Mouse (Mus musculus): ENCODE results near the gene Tbc1d4. TPM values are rescaled to one million over a fixed set of nuclear protein-coding genes. Genes with fewer than 3 reads are reported as not detected.
A peak's percentile ranks its signal among the peaks of the same experiment; 100 is the strongest.

Tbc1d4 gene
- total RNA-seq, 2 experiments from 2014 or later: 22.1 to 26.2 TPM

DNA sequence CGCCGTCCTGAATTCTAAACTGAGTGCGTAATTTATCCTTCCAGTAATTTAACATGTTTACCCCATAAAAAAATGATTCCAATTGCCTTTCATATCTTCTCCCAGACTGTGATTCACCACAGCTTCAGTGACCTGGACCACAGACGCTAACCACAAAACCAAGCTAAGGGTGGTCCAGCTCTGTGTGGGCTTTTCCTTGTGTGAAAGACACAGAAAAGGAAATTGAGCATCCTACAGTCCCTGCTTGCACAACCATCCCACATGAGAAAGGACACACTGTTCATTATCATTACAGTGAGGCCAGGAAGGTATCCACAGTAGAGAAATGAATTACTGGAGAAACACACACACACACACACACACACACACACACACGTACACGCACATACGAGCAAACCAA lies 99.2 kb downstream of the Tbc1d4 start:
- intact Hi-C loops (cut with DNase I; ENCODE audit: low total_unique reads): loop anchor here (10.0 kb wide), 1 partner anchor 95 kb away; the partner anchor contains the start of gene Tbc1d4
- no peak for DNase-seq

DNA sequence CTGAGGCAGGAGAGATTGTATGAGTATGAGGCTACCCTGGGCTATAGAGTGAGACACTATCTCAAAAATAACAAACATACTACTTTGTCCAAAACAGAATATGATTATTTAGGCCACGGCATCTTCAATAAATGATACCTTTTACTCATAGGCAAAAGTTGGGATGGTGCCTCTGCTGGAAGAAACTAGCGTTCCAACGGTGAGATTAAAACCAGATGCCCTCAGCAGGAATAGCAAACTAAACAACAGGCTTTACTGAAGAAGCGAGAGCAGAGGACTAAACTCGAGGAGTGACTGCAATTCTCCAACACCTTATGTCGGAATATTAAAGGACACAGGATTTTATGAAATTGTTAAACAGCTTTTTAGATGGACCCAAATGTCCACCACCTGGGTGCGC lies 101.0 kb downstream of the Tbc1d4 start:
- DNase-seq: no peak
- intact Hi-C loops (cut with DNase I; ENCODE audit: low total_unique reads): no loop called here

DNA sequence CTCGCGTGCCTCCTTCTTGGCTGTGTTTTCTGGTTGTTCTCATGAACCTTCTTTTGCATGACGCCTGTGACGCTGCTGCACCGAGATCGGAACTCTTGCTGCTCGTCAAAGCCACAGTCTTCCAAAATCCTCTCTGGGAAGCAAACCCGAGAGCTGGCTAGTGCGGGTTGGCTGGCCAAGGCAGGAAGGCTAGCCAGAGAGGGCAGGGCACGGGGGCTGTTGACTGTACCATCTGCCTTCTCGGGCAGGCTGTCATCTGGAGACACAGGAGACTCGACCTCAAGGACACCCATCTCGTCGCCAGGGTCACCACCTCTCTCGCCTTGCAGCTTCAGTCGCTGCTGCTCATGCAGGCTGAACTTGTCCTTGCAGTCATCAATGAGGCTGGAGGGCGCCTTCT lies 101.8 kb downstream of the Tbc1d4 start:
- peak; percentile 17 for DNase-seq
- intact Hi-C loops (cut with DNase I; ENCODE audit: low total_unique reads): no loop called here

DNA sequence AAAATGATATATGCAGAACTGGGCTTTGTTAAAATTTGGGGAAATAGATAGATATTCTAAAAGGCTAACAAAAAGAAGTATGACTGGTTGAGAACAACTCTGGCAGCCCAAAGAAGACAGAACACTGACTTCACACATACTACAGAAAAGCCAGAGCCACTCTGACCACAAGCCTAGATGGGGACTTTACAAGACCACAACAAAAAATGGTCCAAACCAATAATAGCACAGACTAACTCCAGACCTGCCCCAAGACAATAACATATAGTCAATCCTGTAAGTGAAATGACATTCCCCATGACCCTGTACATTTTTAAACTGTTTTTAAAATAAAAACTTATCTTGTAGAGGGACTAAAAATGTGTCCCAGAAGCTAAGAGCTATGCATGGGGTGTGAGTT lies 103.2 kb downstream of the Tbc1d4 start:
- intact Hi-C loops (cut with DNase I; ENCODE audit: low total_unique reads): no loop called here
- DNase-seq: no peak

DNA sequence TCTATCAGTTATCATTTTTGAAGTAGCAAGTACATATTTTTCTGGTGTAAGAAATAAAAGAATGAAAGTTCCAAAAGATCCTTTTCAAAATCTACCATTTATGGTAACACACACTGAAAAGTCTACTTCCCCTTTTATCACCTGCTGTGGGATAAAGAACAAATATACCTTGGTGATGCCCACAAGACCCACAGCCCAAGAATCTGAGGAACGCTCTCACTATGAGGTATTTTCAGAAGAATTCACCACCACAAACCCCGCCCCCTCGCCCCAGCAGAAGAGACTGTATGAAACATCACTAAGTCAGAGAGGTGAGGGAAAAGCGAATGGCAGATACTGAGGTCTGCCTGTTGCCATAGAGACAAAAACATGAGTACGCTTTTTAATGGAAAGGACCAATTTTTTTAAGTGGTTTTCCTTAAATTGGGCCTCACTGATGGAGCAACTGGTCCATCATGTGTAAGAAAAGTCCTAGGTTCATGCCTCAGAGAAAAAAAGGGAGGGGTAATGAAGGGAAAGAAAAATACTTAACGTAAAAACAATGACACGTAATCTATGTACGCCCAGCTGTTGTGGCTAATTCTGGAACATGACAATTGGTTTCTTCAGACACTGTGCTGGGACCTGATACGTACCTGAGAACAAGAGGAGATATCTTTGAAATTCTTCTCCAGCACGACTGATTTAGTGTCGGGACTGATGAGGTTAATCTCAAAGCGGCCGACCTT lies 104.4 kb downstream of the Tbc1d4 start:
- intact Hi-C loops (cut with DNase I; ENCODE audit: low total_unique reads): no loop called here

DNA sequence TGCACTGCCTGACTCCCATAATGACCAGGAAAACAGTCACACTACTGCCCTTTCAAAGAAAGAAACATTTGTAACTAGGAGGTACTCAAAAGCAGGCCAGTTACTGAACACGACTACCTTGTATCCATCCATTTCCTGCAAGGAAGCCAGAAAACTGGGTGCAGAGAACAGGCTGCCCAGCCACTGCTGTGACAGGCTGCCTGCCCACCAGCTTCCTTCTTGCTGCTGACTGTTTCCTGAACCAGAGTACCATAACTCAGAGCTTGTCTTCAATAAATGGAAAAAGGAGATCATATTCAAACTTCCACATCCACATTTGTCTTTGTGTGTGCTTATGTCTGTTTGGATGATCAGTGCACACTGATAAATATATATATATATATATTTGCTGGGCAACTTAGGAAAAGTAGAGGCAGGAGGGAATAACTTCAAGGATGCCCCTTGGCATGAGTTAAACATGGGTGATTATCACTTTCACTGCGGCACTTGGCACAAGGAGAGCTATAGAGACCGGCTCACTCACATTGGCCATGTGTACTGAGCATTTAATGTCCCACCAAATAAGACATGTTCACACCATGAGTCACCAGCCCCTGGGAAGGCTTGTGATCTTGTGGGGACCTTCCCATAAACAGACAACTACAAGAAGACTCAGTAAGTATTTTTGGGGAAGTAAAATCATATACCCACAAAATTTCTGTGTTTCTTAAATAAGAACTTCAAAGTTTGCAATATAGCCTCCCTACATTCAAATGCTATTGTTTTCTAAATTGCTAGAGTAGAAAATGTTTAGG lies 105.6 kb downstream of the Tbc1d4 start:
- intact Hi-C loops (cut with DNase I; ENCODE audit: low total_unique reads): no loop called here
- DNase-seq: no peak

More for the DNA sequence above, 104.4 kb downstream of the Tbc1d4 start:
- DNase-seq: no peak

DNA sequence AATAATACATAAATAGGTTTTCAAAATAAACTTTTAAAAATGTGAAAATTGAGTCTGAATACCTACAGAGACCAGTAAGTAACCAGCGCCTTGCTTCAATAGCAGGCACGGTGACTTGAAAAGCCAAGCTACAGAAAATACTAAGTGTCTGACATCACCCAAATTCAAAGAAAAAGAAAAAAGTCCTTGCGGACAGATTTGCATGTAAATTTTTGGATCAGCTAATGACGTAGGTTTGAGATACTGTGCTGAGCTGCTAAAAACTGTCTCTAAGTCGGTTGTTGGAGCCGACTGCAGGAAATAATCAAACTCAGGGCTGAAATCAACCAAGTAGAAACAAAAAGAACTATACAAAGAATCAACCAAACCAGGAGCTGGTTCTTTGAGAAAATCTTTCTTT lies 107.1 kb downstream of the Tbc1d4 start:
- intact Hi-C loops (cut with DNase I; ENCODE audit: low total_unique reads): no loop called here
- DNase-seq: no peak

DNA sequence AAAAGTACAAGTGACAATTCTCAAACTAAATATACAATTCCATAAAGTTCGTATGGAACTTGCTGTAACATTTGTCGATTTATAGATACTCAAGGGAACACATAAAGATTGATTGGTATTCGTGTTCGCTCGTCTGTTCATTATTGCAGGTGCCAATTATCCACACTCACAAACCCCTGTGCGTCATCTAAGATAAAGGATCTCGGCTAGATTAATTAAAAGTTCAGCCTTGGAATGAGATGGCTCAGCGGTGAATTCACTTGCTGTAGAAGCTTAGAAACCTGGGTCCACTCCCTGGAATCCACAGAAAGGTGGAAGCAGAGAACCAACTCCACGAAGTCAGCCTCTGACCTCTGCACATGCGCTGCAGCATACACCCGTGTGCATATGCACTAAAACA lies 107.5 kb downstream of the Tbc1d4 start:
- DNase-seq: no peak

DNA sequence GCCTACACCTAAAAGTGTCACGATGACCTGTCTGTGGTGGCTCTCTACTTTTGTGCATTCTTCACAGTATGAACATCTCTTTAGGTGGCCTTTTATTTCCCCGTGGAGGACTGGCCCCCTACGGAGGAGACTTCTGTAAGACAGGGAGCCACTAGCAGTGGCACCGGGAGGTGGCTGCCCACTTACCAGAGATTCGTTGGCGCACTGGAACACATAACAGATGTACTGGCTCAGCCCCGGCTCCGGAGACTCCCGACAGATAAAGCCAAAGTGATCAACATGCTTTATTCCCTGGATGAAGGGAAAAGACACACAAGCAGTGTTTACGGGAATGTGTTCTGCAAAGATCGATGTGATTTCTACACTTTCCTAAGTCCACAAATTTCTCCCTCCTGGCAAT lies 108.2 kb downstream of the Tbc1d4 start:
- no peak for DNase-seq
- intact Hi-C loops (cut with DNase I; ENCODE audit: low total_unique reads): no loop called here

More for the DNA sequence above, 107.5 kb downstream of the Tbc1d4 start:
- intact Hi-C loops (cut with DNase I; ENCODE audit: low total_unique reads): no loop called here

DNA sequence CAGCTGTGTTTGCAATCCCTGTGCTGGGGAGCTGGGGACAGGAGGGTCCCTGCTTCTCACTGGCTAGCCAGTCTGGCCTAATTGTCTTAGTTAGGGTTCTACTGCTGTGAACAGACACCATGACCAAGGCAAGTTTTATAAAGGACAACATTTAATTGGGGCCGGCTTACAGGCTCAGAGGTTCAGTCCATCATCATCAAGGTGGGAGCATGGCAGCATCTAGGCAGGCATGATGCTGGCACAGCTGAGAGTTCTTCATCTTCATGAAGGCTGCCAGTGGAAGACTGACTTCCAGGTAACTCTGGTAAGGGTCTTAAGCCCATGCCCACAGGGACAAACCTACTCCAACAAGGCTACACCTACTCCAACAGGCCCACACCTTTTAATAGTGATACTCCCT lies 109.2 kb downstream of the Tbc1d4 start:
- no peak for DNase-seq
- intact Hi-C loops (cut with DNase I; ENCODE audit: low total_unique reads): no loop called here

DNA sequence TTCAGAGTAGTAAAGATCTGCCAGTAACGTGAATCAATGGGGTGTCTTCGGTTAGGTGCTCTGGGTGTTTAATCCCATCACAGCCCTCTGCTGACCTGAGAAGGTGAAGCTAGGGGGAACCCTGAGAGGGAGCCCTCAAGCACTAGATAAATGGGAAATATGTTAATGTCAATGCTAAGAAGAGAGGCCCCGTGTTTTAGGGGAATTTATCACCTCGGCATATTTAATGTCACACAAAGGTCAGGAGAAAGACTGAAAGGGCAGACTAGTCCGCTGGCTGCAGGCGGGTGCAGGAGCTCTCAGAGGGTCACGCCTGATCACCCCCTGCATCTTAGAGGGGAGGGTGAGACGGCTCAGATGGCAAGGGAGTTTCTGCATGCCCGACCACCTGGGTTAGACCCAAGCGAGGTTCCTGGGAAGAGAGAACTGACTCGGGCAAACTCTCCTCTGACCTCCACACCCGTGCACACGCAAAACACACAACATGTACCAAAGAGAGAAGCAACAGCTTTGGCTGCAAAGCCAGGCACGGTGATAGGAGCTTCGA lies 120.7 kb downstream of the Tbc1d4 start:
- intact Hi-C loops (cut with DNase I; ENCODE audit: low total_unique reads): no loop called here
- DNase-seq: no peak

DNA sequence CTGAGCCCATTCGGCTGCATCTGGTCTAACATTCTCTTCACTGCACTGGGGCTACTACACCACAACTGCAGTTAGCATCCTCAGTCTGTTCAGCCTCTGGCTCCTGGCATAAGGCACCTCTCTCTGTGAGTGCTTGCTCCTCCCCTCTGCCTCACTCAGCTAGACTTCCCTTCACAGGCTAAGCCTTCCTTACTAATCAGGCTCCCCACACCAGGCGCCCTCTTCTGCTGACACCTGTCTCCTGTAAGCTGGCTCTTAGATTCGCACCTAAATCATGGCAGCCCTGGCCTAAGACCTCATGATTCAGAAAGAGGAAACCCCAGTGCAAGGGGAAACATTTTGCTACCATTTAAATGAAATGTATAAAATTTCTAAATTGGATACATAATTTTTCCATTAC lies 122.4 kb downstream of the Tbc1d4 start:
- intact Hi-C loops (cut with DNase I; ENCODE audit: low total_unique reads): no loop called here
- DNase-seq: no peak

DNA sequence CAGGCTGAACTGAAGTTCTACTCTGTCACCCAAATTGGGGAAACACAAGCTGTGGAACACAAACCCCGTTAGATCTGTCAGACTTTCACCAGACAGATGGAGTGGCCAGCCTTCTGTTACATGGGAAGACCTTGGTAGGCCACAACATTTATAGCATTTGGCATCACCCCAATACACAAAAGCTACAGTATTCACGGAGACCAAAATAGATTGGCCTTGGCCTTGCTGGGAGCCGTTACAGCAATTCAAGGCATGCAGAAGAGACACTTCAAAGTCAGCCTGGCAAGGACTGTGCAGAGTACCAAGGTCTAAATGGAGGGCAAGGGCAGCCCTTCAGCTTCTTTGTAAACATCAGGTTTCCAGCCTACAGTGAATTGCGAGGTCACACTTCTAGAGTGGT lies 125.8 kb downstream of the Tbc1d4 start:
- peak; percentile 11 for DNase-seq
- intact Hi-C loops (cut with DNase I; ENCODE audit: low total_unique reads): no loop called here

DNA sequence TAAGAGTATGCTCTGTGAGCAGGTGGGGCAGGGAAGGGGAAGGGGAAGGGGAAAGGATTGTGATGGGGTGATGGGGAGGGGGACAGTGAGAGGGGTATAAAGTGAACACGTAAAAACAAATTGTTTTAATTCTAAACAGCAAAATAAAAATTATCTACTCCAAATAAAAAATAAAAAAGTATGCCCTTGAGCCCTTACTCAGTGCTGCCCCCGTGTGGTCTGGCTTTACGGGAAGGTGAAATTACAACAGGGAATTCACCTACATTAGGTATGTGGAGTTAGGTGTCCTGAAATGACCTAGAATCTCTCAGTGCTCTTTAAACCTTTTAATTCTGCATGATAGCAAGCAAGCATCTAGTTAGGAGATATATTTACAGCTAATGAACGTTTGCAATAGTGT lies 126.7 kb downstream of the Tbc1d4 start:
- intact Hi-C loops (cut with DNase I; ENCODE audit: low total_unique reads): no loop called here
- DNase-seq: peak; percentile 16

DNA sequence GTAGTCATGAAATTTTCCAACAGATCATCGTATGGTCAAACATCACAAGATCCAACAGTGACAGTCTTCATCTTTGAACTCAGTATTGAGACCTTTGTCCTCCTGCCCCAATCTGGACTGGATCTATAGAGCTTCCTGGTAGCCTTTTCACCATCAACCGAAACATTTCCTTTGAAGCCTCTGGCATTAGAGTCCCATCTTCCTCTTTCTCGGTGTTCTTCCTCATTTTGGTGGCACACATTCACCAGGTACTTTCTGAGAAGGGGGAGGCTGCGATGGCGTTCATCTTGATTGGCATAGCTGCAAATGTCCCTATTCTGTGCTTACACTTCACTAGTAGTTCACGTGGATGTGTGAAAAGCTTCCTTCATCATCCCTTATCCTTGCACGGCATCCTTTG lies 127.8 kb downstream of the Tbc1d4 start:
- DNase-seq: no peak
- intact Hi-C loops (cut with DNase I; ENCODE audit: low total_unique reads): no loop called here

DNA sequence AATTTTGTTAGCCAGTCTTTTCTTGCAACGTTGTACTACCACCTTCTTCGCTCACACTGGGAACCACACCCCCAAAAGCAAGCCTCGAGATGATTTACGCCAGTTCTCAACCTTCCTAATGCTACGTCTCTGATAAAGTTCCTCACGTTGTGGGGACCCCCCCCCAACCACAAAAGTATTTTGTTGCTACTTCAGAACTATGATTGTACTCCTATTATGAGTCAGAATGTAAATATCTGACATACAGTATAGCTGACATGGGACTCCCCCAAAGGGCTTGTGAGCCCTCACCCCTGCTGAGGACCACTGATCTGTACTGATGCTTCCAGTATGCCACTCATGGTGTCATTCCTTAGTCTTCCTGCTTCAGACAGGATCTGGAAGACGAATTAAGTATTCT lies 128.4 kb downstream of the Tbc1d4 start:
- DNase-seq: no peak
- intact Hi-C loops (cut with DNase I; ENCODE audit: low total_unique reads): no loop called here

DNA sequence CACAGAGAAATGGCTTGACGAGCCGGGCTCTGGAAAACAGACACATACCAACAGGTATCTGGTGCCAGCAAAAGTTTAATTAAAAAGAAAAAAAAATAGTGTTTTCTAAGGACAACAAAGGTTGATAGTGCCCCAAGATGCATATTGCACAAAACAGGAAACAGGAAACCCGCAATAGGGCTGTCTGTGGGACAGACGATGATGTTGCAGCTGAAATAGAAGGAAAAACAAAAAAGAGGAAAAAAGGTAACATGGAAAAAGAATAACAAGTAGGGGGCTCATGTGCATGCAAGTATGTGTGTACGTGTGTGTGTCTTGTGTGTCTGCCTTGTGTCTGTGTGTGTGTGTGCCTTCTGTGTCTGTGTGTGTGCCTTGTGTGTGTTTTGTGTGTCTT lies 131.2 kb downstream of the Tbc1d4 start:
- DNase-seq: no peak
- intact Hi-C loops (cut with DNase I; ENCODE audit: low total_unique reads): no loop called here

DNA sequence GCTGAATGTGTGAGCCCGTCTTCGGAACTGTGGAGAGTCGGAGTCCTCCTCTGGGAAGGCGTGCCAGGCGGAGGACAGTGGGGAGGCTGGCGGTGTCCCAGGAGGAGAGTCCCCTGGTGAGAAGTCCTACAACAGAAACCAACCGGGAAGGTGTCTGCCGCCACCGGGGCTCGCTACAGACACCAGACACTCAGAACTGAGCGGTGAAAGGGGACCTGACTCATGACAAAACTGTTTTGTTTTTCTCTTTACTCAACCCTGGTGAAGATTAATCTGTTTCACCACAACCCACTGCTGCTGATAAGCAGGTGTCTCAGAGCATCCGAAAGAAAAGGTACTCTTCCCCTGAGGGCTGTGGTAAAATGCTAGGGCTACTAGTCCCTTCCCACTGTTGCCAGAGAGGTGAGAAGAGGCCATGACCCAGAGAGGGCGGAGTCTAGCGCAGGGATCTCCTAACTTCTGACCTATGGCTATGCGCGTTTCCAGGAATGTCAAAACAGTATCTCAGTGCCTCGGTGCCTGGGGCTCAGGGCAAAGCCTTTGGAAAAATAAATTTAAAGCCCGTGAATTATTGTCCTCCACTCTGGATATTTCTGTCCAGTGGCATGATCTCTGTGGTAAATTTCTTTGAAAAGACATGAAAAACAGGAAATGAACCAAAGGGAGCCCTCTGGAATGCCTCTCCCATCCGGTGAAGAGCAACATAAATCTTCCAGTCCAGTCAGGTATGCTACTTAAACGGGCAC lies 131.7 kb downstream of the Tbc1d4 start:
- intact Hi-C loops (cut with DNase I; ENCODE audit: low total_unique reads): no loop called here
- no peak for DNase-seq

DNA sequence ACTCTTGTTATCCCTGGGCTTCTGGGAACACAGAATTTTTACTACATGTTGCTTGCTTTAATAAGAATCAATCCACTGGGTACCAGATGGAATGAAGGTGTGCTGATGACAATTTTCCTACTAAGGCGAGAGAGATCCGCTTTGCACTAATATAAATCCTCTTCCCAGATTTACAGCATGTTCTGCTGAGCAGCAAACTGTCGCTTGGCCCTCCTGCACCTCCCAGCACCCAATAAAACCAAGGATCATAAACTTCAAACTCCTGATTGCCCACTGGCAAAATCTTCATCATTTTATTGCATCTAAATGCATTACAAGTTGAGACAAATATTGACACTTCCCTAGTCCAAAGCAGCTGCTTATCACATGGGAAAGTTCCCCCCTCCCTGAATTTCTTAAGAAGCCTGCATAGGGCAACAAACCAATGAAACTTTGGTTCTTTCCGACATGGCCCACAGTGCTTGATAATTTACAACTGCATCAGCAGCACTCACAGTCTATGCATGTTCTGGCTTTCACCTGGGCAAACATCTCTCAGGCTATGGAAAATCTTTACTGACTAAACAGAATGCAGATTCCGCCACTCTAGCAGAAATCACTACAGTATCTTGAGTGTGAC lies 139.4 kb downstream of the Tbc1d4 start:
- intact Hi-C loops (cut with DNase I; ENCODE audit: low total_unique reads): no loop called here

DNA sequence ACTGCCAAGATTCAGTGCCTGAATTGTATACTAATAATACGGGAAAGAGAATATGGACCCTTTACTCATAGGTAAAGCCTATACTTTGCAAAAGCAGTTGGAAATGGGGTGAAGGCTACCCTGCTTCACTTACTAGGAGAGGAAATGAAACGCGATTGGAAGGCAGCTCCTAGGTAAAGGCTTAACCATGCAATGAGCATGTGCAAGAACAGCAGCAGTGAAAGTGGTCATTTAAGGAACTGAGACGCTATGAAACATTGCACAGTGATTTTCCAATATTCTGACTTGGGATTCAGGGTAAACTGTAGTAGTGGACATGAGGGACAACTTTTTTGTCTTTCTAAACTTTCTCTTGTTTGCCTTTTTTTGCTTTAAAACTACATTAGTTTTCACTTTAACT lies 140.8 kb downstream of the Tbc1d4 start:
- DNase-seq: no peak
- intact Hi-C loops (cut with DNase I; ENCODE audit: low total_unique reads): no loop called here

More for the DNA sequence above, 139.4 kb downstream of the Tbc1d4 start:
- no peak for DNase-seq

All from gastrocnemius, postnatal 14 days (tissue).